Mouse (Mus musculus): ENCODE measurements around the gene Olfr385.
"Not testable (repeated sequence)": the region's sequence is repeated elsewhere in the genome, so short reads cannot be mapped to it uniquely, and the experiment has no call there.

Olfr385 gene

DNA sequence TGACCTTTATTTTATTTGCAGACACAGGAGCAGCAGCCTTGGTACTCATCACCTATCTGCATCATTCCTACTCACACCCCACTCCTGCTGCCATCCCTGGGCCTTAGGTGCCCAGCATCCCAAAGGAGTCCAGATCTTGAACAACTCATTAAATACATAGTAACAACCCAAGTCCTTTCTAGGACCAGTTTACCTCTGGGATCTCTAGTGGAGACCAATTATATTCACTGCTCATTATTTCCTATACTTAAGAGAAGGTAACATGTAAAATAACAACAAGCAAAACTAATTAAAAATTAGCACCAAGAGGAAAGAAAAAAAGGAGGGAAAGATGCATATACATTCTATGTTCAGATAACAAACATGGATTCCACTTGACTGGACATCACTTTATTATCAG, at the start of gene Olfr385:
Gene Olfr385, minus strand, starts transcription at position 101 of the 400 bp plus-strand sequence.
- no peak for DNase-seq (ENCODE audit: low spot score in 2 of 2)

DNA sequence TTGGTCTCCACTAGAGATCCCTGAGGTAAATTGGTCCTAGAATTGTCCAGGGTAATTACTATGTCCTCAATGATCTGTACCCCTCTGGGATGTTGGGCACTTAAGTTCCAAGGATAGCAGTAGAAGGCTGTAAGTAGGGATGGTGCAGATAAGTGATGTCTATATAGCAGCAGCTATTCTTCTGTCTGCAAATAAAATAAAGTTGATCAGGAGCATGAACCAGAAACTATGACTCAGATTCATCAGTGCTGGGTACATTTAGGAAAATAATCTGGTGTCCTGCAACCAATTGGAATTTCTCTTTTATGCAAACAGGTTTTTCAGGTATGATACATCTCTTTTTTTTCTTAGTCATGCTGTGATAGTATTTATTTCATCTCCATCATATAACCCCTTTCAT, 5.5 kb upstream of the Olfr385 start, which contains the start of gene Olfr384:
Gene Olfr384, plus strand, starts transcription at position 301 of the 400 bp plus-strand sequence.
- DNase-seq (ENCODE audit: low spot score in 2 of 2) = no peak

- DNase-seq (ENCODE audit: low spot score in 2 of 2) = not testable (repeated sequence)
These were observed 9.6 kb downstream of the Olfr385 start for GRCm38 (mm10) chr11:73583188-73583587.

GRCm38 (mm10) chr11:73579871-73580270, 12.9 kb downstream of the Olfr385 start:
- DNase-seq (ENCODE audit: low spot score in 2 of 2) = no peak
